Mouse (Mus musculus) ZHBTc4 (cell line): ENCODE data around the gene Rere.

Experiments
- DNase-seq: peaks from one replicate; pipeline ENCODE4 v3.0.0-alpha.2; 2011; ENCODE audit warnings: low read depth, low spot score

Rere gene

GRCm38 (mm10) chr4:150605804-150606203 lies 324.4 kb downstream of the Rere start:
- no peak for DNase-seq

GRCm38 (mm10) chr4:150606449-150607161 lies 325.2 kb downstream of the Rere start:
- no peak for DNase-seq

GRCm38 (mm10) chr4:150608670-150609069 lies 327.2 kb downstream of the Rere start:
- no peak for DNase-seq

GRCm38 (mm10) chr4:150613715-150614114 lies 332.3 kb downstream of the Rere start:
- no peak for DNase-seq

- no peak for DNase-seq
Measured at GRCm38 (mm10) chr4:150615251-150616028, 334.0 kb downstream of the Rere start.

- DNase-seq, result no peak
Measured at GRCm38 (mm10) chr4:150616029-150616420, 334.6 kb downstream of the Rere start.

GRCm38 (mm10) chr4:150616841-150617240 lies 335.4 kb downstream of the Rere start:
- DNase-seq, result no peak

- DNase-seq, result no peak
Measured at GRCm38 (mm10) chr4:150619011-150619410, 337.6 kb downstream of the Rere start.

- DNase-seq, result no peak
Measured at GRCm38 (mm10) chr4:150622641-150623040, 341.2 kb downstream of the Rere start.

GRCm38 (mm10) chr4:150624214-150624823 lies 342.9 kb downstream of the Rere start:
- no peak for DNase-seq

GRCm38 (mm10) chr4:150624933-150625332 lies 343.5 kb downstream of the Rere start:
- no peak for DNase-seq

- peak; percentile 51 for DNase-seq
Measured at GRCm38 (mm10) chr4:150625425-150625824, 344.0 kb downstream of the Rere start.

- DNase-seq, result peak; percentile 82
Measured at GRCm38 (mm10) chr4:150625951-150626732, 344.7 kb downstream of the Rere start.

- DNase-seq, result no peak
Measured at GRCm38 (mm10) chr4:150629266-150629665, 347.8 kb downstream of the Rere start.

- DNase-seq, result no peak
Measured at GRCm38 (mm10) chr4:150635568-150635967, 354.1 kb downstream of the Rere start.

GRCm38 (mm10) chr4:150636635-150637034 lies 355.2 kb downstream of the Rere start:
- no peak for DNase-seq

- no peak for DNase-seq
Measured at GRCm38 (mm10) chr4:150644299-150644698, 362.9 kb downstream of the Rere start.

GRCm38 (mm10) chr4:150649327-150649726 lies 367.9 kb downstream of the Rere start:
- DNase-seq, result no peak

- no peak for DNase-seq
Measured at GRCm38 (mm10) chr4:150651390-150652277, 370.2 kb downstream of the Rere start, which contains the start of gene Slc45a1. Slc45a1 (minus strand) TSS chr4:150652174.

GRCm38 (mm10) chr4:150653072-150653599 lies 371.7 kb downstream of the Rere start:
- peak; percentile 72 for DNase-seq
